Mouse (Mus musculus): ENCODE data around the gene Fis1.

DNA sequence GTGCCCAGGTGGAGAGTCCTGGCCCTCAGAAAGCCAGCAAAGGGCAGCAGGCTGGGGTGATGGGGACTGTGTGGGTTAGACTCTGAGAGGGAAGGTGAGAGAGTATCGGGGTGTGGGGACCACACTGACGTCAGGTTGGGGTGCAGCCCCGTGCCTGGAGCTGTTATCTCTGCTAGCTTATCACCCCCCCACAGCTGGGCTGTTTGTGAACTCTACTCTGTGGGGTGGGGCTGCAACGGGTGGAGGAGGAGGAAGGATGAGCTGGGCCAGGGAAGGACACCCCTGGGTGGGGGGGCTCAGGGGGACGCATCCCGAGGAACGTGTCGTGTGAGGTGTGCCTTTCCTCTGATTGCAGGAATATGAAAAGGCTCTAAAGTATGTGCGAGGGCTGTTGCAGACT lies 12.1 kb downstream of the Fis1 start:
- TF ChIP-seq MAX (IDR thresholded peaks at IDR 0.05; ENCODE audit: low read depth): no peak
- TF ChIP-seq CEBPB (IDR thresholded peaks at IDR 0.05; ENCODE audit: insufficient read depth, poor library complexity, severe bottlenecking): no peak
- no peak for TF ChIP-seq POLR2A (IDR thresholded peaks at IDR 0.05; ENCODE audit: insufficient read length, low read depth)
- TF ChIP-seq SRF (IDR thresholded peaks at IDR 0.05; ENCODE audit: control insufficient read depth, insufficient read length, low read depth): no peak
- TF ChIP-seq E2F4 (IDR thresholded peaks at IDR 0.05; ENCODE audit: insufficient read depth): no peak
- TF ChIP-seq USF1 (IDR thresholded peaks at IDR 0.05; ENCODE audit: low read depth): no peak
